Mouse (Mus musculus): ENCODE measurements around the gene 4930519G04Rik. TPM values are rescaled to one million over a fixed set of nuclear protein-coding genes. Genes with fewer than 3 reads are reported as not detected.

4930519G04Rik gene
- total RNA-seq, 2 experiments from 2014 or later = not detected

Small RNAs within 50 kb of the gene (microRNA-seq; reads per million reads assigned to microRNA genes)
- gene Mir6240 = 5.7 to 18.5 reads per million in 2 experiments

Other genes with a start within 250 kb of the 4930519G04Rik start
- gene Trpv4, start 195.2 kb upstream of the 4930519G04Rik start, total RNA-seq (2021) = 1 to 10 TPM; 1.6 to 1.8 TPM
- gene Gltp, start 162.7 kb upstream of the 4930519G04Rik start, total RNA-seq (2021) = 10 to 100 TPM; 10.8 to 13.5 TPM
- gene Tchp, start 145.9 kb upstream of the 4930519G04Rik start, total RNA-seq (2021) = 1 to 10 TPM; 3.4 to 3.5 TPM
- 10 to 100 TPM; 29.9 to 30.1 TPM for gene Ankrd13a, start 79.0 kb upstream of the 4930519G04Rik start, total RNA-seq (2021)
- gene Git2, start 78.1 kb upstream of the 4930519G04Rik start, total RNA-seq (2021) = 10 to 100 TPM; 19.8 to 25.8 TPM
- 10 to 100 TPM in 1 of 2 experiments, 1 to 10 TPM in 1; 9.4 to 10.5 TPM for gene 1500011B03Rik, start 30.2 kb upstream of the 4930519G04Rik start, total RNA-seq (2021)
- gene Gm9936, start 5.0 kb downstream of the 4930519G04Rik start, total RNA-seq (2021) = not detected
- gene Oasl2, start 43.3 kb downstream of the 4930519G04Rik start, total RNA-seq (2021) = under 1 TPM; 0.38 to 0.88 TPM
- gene Oasl1, start 69.6 kb downstream of the 4930519G04Rik start, total RNA-seq (2021) = not detected
- 10 to 100 TPM; 26.3 to 30.7 TPM for gene 2210016L21Rik, start 88.5 kb downstream of the 4930519G04Rik start, total RNA-seq (2021)
- gene Hnf1a, start 117.4 kb downstream of the 4930519G04Rik start, total RNA-seq (2021) = not detected
- gene Sppl3, start 157.5 kb downstream of the 4930519G04Rik start, total RNA-seq (2021) = 10 to 100 TPM; 24.5 to 28.6 TPM
- gene Gm10401, start 244.6 kb downstream of the 4930519G04Rik start, total RNA-seq (2021) = not detected